Mouse (Mus musculus): ENCODE data around the gene Trir. TPM values are rescaled to one million over a fixed set of nuclear protein-coding genes. Genes with fewer than 3 reads are reported as not detected.

Trir gene
- polyA plus RNA-seq, 1 experiment from 2014 or later = 50.0 TPM

DNA sequence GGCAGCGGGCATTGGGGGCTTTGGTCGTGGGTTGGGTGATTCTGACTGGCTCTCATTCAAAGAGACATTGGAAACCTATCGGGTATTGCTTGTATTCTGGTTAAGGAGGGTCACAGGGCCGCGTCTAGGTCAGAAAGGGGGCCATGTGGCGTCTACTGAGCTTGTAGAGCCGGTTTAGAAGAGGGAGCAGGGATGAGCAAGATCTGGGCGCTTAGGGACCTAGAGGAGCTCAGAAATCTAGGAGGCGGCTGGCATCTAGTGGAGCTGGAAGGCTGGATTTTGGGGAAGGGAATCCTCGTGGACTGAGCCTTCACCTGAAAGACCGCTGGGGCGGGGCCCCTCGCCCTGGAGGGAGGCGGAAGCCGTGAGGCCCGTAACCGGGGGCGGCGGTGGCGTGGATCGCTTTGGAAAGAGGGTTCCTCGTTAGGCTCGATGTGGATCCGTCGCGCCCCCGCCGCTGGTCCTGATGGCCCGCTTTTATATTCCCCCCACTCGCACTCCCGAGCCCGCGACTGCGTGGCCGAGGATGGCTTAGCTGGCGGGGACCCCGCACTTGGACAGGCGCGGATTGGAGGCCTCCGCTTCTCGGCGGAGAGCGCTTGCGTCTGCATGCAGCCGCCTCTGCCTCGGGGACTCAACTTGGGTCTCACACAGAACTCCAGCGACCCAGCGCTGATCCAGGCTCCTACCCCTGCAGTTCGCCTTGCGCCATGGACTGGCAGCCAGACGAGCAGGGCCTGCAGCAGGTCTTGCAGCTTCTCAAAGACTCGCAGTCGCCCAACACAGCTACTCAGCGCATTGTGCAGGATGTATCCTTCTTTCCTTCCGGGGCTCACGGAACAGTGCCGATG lies 11.3 kb downstream of the Trir start:
- Histone ChIP-seq H3K27ac (ENCODE audit: low read length) (peak overlapping the region; percentile 97), H3K4me1 (ENCODE audit: control insufficient read depth, low read depth, low read length) (peaks cover 51% of the 10 kb centered on the region), H3K27me3 (ENCODE audit: control insufficient read depth, insufficient read depth, low read depth, low read length) (no peaks in the 10 kb centered on the region), H3K9ac (ENCODE audit: low read depth, low read length) (peak overlapping the region; percentile 90), H3K4me3 (ENCODE audit: low read depth, low read length) (peak overlapping the region; percentile 76), H3K9me3 (replicated peaks; ENCODE audit: control insufficient read depth, low read length) (no peaks in the 10 kb centered on the region), H3K36me3 (ENCODE audit: control insufficient read depth, insufficient read depth) (peaks cover 28% of the 10 kb centered on the region), H3K4me2 (ENCODE audit: low read depth, low read length) (peak overlapping the region; percentile 90)
- under 1% methylated on average over 50 of the region's 57 CpGs for WGBS (ENCODE audit: insufficient replicate concordance)
- peak; percentile 19 for ATAC-seq (ENCODE audit: low read depth)

- Histone ChIP-seq H3K27me3 (ENCODE audit: control insufficient read depth, insufficient read depth, low read depth, low read length) (no peaks in the 10 kb centered on the region), H3K9me3 (replicated peaks; ENCODE audit: control insufficient read depth, low read length) (no peaks in the 10 kb centered on the region), H3K4me1 (ENCODE audit: control insufficient read depth, low read depth, low read length) (peaks cover 18% of the 10 kb centered on the region), H3K4me2 (ENCODE audit: low read depth, low read length) (no peak overlapping the region), H3K36me3 (ENCODE audit: control insufficient read depth, insufficient read depth) (peaks cover 75% of the 10 kb centered on the region), H3K4me3 (ENCODE audit: low read depth, low read length) (no peak overlapping the region), H3K27ac (ENCODE audit: low read length) (no peak overlapping the region), H3K9ac (ENCODE audit: low read depth, low read length) (no peak overlapping the region)
- ATAC-seq (ENCODE audit: low read depth) = no peak
- WGBS (ENCODE audit: insufficient replicate concordance) = 80% methylated on average over 6 of the region's 6 CpGs
Observed at GRCm38 (mm10) chr8:85043619-85044018, 17.0 kb downstream of the Trir start.

GRCm38 (mm10) chr8:85057367-85057766 lies 30.7 kb downstream of the Trir start:
- Histone ChIP-seq H3K9me3 (replicated peaks; ENCODE audit: control insufficient read depth, low read length) (no peaks in the 10 kb centered on the region), H3K4me1 (ENCODE audit: control insufficient read depth, low read depth, low read length) (peaks cover 10% of the 10 kb centered on the region), H3K9ac (ENCODE audit: low read depth, low read length) (no peak overlapping the region), H3K4me3 (ENCODE audit: low read depth, low read length) (no peak overlapping the region), H3K27me3 (ENCODE audit: control insufficient read depth, insufficient read depth, low read depth, low read length) (no peaks in the 10 kb centered on the region), H3K4me2 (ENCODE audit: low read depth, low read length) (no peak overlapping the region), H3K36me3 (ENCODE audit: control insufficient read depth, insufficient read depth) (peaks cover 40% of the 10 kb centered on the region), H3K27ac (ENCODE audit: low read length) (no peak overlapping the region)
- ATAC-seq (ENCODE audit: low read depth) = no peak
- WGBS (ENCODE audit: insufficient replicate concordance) = 66% methylated on average over 7 of the region's 7 CpGs

DNA sequence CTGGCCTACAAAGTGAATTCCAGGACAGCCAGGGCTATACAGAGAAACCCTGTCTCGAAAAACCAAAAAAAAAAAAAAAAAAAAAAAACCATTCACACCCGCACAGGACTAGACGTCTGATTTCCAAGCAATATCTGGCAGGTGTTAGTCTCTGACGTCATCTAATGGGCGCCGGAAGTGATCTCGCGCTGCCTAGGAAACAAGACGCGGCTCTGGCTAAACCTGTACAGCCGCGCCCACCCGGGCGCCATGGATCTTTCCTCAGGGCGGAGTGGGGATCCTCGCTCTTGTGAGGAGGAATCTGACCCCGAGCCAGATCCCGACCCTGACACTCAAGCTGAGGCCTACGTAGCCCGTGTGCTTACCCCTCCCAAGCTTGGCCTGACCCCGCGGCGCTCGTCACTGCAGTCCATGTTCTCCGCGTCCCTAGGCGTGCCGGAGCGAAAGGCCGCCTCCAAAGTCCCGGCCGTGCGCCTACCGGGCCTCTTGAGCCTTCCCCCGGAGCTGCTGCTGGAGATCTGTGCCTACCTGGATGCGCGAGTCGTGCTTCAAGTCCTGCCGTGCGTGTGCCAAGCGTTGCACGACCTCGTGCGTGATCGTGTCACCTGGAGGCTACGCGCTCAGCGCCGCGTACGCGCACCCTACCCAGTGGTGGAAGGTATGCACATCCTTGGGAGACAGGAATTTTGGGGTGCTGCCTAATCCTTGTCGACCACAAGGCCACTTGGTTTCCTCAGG lies 33.4 kb downstream of the Trir start, which contains the start of gene Fbxw9:
Gene Fbxw9 (plus strand): TSS at position 177 of the 738 bp plus-strand sequence.
- Histone ChIP-seq H3K27ac (ENCODE audit: low read length) (no peak within 1 kb of the TSS; the same call in 1 of the 2 replicates), H3K4me3 (ENCODE audit: low read depth, low read length) (peak within 1 kb of the TSS; percentile 82), H3K9ac (ENCODE audit: low read depth, low read length) (peak within 1 kb of the TSS; percentile 68), H3K4me1 (ENCODE audit: control insufficient read depth, low read depth, low read length) (peaks cover 10% of the 10 kb centered on the region), H3K9me3 (replicated peaks; ENCODE audit: control insufficient read depth, low read length) (no peaks in the 10 kb centered on the region), H3K4me2 (ENCODE audit: low read depth, low read length) (peak within 1 kb of the TSS; percentile 94), H3K36me3 (ENCODE audit: control insufficient read depth, insufficient read depth) (peaks cover 13% of the 10 kb centered on the region), H3K27me3 (ENCODE audit: control insufficient read depth, insufficient read depth, low read depth, low read length) (no peaks in the 10 kb centered on the region)
- ATAC-seq (ENCODE audit: low read depth) = peak; percentile 84
- WGBS (ENCODE audit: insufficient replicate concordance) = under 1% methylated on average over 52 of the region's 53 CpGs

- Histone ChIP-seq H3K4me3 (ENCODE audit: low read depth, low read length) (no peak overlapping the region), H3K36me3 (ENCODE audit: control insufficient read depth, insufficient read depth) (no peaks in the 10 kb centered on the region), H3K9me3 (replicated peaks; ENCODE audit: control insufficient read depth, low read length) (no peaks in the 10 kb centered on the region), H3K9ac (ENCODE audit: low read depth, low read length) (no peak overlapping the region), H3K4me1 (ENCODE audit: control insufficient read depth, low read depth, low read length) (peaks cover 10% of the 10 kb centered on the region), H3K27me3 (ENCODE audit: control insufficient read depth, insufficient read depth, low read depth, low read length) (no peaks in the 10 kb centered on the region), H3K27ac (ENCODE audit: low read length) (no peak overlapping the region), H3K4me2 (ENCODE audit: low read depth, low read length) (no peak overlapping the region)
- ATAC-seq (ENCODE audit: low read depth) = no peak
- WGBS (ENCODE audit: insufficient replicate concordance) = 83% methylated on average over 4 of the region's 4 CpGs
Observed at GRCm38 (mm10) chr8:85062603-85063002, 36.0 kb downstream of the Trir start.

GRCm38 (mm10) chr8:85065213-85065612 lies 38.6 kb downstream of the Trir start:
- peaks cover 9% of the 10 kb centered on the region for H3K4me1 ChIP-seq (ENCODE audit: control insufficient read depth, low read depth, low read length)
- WGBS (ENCODE audit: insufficient replicate concordance) = 47% methylated on average over 2 of the region's 2 CpGs
- no peak overlapping the region for H3K9ac ChIP-seq (ENCODE audit: low read depth, low read length)
- no peaks in the 10 kb centered on the region for H3K9me3 ChIP-seq (replicated peaks; ENCODE audit: control insufficient read depth, low read length)
- no peak overlapping the region for H3K4me3 ChIP-seq (ENCODE audit: low read depth, low read length)
- H3K27me3 ChIP-seq (ENCODE audit: control insufficient read depth, insufficient read depth, low read depth, low read length) = no peaks in the 10 kb centered on the region
- no peak overlapping the region for H3K27ac ChIP-seq (ENCODE audit: low read length)
- no peaks in the 10 kb centered on the region for H3K36me3 ChIP-seq (ENCODE audit: control insufficient read depth, insufficient read depth)
- H3K4me2 ChIP-seq (ENCODE audit: low read depth, low read length) = no peak overlapping the region
- peak; percentile 73 for ATAC-seq (ENCODE audit: low read depth)

DNA sequence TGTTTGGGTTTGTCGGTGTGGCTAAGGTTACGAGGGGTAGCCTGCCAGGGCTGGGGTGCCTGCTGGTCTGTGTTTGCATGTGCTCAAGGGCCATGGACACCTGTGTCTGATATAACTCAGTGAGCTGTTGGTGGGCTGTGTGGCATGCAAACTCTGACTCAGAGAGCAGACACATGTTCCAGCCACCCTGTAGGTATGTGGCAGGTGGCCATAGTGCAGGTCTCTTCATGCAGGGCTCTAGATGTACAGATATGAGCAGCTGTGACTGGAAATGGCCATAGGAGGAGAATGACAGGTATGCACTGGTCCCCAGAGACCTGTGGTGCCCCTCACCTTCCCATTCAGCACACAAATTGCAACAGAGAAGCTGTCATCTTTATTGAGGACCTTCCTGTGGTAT lies 40.5 kb downstream of the Trir start:
- no peak for ATAC-seq (ENCODE audit: low read depth)
- 77% methylated on average over 2 of the region's 2 CpGs for WGBS (ENCODE audit: insufficient replicate concordance)

GRCm38 (mm10) chr8:85067982-85068381 lies 41.4 kb downstream of the Trir start, which contains the start of gene Gm5741:
TSS of gene Gm5741 (minus strand) at chr8:85067982.
- H3K4me2 ChIP-seq (ENCODE audit: low read depth, low read length) = no peak within 1 kb of the TSS

More for the DNA sequence above, 40.5 kb downstream of the Trir start:
- no peak overlapping the region for H3K4me2 ChIP-seq (ENCODE audit: low read depth, low read length)
- no peaks in the 10 kb centered on the region for H3K27me3 ChIP-seq (ENCODE audit: control insufficient read depth, insufficient read depth, low read depth, low read length)
- H3K27ac ChIP-seq (ENCODE audit: low read length) = no peak overlapping the region
- H3K4me1 ChIP-seq (ENCODE audit: control insufficient read depth, low read depth, low read length) = peaks cover 13% of the 10 kb centered on the region
- no peak overlapping the region for H3K9ac ChIP-seq (ENCODE audit: low read depth, low read length)
- no peak overlapping the region for H3K4me3 ChIP-seq (ENCODE audit: low read depth, low read length)
- H3K9me3 ChIP-seq (replicated peaks; ENCODE audit: control insufficient read depth, low read length) = no peaks in the 10 kb centered on the region
- no peaks in the 10 kb centered on the region for H3K36me3 ChIP-seq (ENCODE audit: control insufficient read depth, insufficient read depth)

DNA sequence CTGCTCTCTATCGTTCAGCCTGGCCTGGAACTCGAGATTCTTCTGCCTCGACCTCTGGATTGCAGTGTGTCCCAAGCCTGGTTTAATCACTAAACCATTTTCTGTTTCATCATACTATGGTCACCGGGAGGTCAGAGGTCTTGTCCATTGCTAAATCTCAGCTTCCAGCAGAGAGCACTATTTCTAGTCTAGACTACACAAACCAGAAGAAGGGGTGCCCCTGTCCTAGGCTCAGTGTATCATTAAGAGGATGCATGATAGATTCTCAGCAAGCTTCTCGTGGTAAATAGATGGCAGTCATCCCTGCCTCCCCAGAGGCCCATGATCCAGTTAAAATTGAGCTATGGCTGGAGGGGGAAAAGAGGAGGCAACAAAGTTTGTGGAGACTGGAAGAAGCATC lies 44.4 kb downstream of the Trir start:
- H3K9ac ChIP-seq (ENCODE audit: low read depth, low read length) = 0 out of 2 replicates have a peak overlapping the region, but pooled peaks have one; percentile 1
- H3K4me1 ChIP-seq (ENCODE audit: control insufficient read depth, low read depth, low read length) = peaks cover 35% of the 10 kb centered on the region
- peak overlapping the region; percentile 96 for H3K4me3 ChIP-seq (ENCODE audit: low read depth, low read length)
- peak; percentile 49 for ATAC-seq (ENCODE audit: low read depth)
- H3K4me2 ChIP-seq (ENCODE audit: low read depth, low read length) = peak overlapping the region; percentile 89
- H3K36me3 ChIP-seq (ENCODE audit: control insufficient read depth, insufficient read depth) = peaks cover 17% of the 10 kb centered on the region
- WGBS (ENCODE audit: insufficient replicate concordance) = 57% methylated on average over 5 of the region's 5 CpGs
- H3K27me3 ChIP-seq (ENCODE audit: control insufficient read depth, insufficient read depth, low read depth, low read length) = no peaks in the 10 kb centered on the region
- no peaks in the 10 kb centered on the region for H3K9me3 ChIP-seq (replicated peaks; ENCODE audit: control insufficient read depth, low read length)
- H3K27ac ChIP-seq (ENCODE audit: low read length) = peak overlapping the region; percentile 92

More at GRCm38 (mm10) chr8:85067982-85068381, 41.4 kb downstream of the Trir start, which contains the start of gene Gm5741:
- Histone ChIP-seq H3K27me3 (ENCODE audit: control insufficient read depth, insufficient read depth, low read depth, low read length) (no peaks in the 10 kb centered on the region), H3K36me3 (ENCODE audit: control insufficient read depth, insufficient read depth) (no peaks in the 10 kb centered on the region), H3K9me3 (replicated peaks; ENCODE audit: control insufficient read depth, low read length) (no peaks in the 10 kb centered on the region), H3K9ac (ENCODE audit: low read depth, low read length) (no peak within 1 kb of the TSS), H3K4me3 (ENCODE audit: low read depth, low read length) (no peak within 1 kb of the TSS), H3K27ac (ENCODE audit: low read length) (no peak within 1 kb of the TSS), H3K4me1 (ENCODE audit: control insufficient read depth, low read depth, low read length) (peaks cover 19% of the 10 kb centered on the region)
- no peak for ATAC-seq (ENCODE audit: low read depth)

Measured in liver, embryonic 16.5 days (tissue).